Mouse (Mus musculus) kidney, embryonic 16.5 days (tissue): ENCODE data around the gene Chd1l. TPM values are rescaled to one million over a fixed set of nuclear protein-coding genes. Genes with fewer than 3 reads are reported as not detected.
A peak's percentile ranks its signal among the peaks of the same experiment; 100 is the strongest.

Source experiments
- ATAC-seq: fragments of 200-750 bp; cut with Nextera tagmentation; 2 replicates; pipeline ENCODE4 v1.8.0; 2017; ENCODE audit warnings: moderate TSS enrichment; ENCODE audit not compliant: low FRiP score, low TSS enrichment
- H3K27ac ChIP-seq: fragments of 300-500 bp; sonication (generic); 2 replicates; pipeline ENCODE4 v1.5.1; 2014; ENCODE audit warnings: low read length
- H3K27me3 ChIP-seq: fragments of 300-500 bp; sonication (generic); 2 replicates; pipeline ENCODE4 v1.6.1; 2014; ENCODE audit warnings: low read length, control low read depth, mixed read lengths; ENCODE audit not compliant: insufficient read depth
- H3K36me3 ChIP-seq: fragments of 300-500 bp; sonication (generic); 2 replicates; pipeline ENCODE4 v1.6.1; 2014; ENCODE audit warnings: low read length, control low read depth, mixed read lengths; ENCODE audit not compliant: insufficient read depth
- H3K4me1 ChIP-seq: fragments of 300-500 bp; sonication (generic); 2 replicates; pipeline ENCODE4 v1.6.1; 2014; ENCODE audit warnings: low read length, control low read depth, mixed read lengths; ENCODE audit not compliant: insufficient read depth
- H3K4me2 ChIP-seq: fragments of 300-500 bp; sonication (generic); replicated peaks from 2 replicates; pipeline ENCODE4 v1.6.1; 2014; ENCODE audit warnings: low read depth, low read length
- H3K4me3 ChIP-seq: fragments of 300-500 bp; sonication (generic); 2 replicates; pipeline ENCODE4 v1.5.1; 2014; ENCODE audit warnings: mild to moderate bottlenecking, low read length
- H3K9ac ChIP-seq: fragments of 300-500 bp; sonication (generic); replicated peaks from 2 replicates; pipeline ENCODE4 v1.6.1; 2014; ENCODE audit warnings: low read length
- H3K9me3 ChIP-seq: fragments of 300-500 bp; sonication (generic); 2 replicates; pipeline ENCODE4 v1.6.1; 2016; ENCODE audit warnings: low read length, control low read depth
- WGBS: fragments of 180-500 bp; shearing (Covaris S2); extraction: QIAGEN DNeasy Blood & Tissue Kit; methylation state at CpG from one replicate; pipeline ENCODE4 v1.1.7; 2014; 5-methylcytosine and 5-hydroxymethylcytosine counted together
- polyA plus RNA-seq: library from polyadenylated mRNA; unstranded; fragments of >200 nt; fragmentation: Nextera tagmentation; extraction: Ambion mirVana; gene quantifications from 2 replicates; pipeline ENCODE4 v1.2.1, GENCODE M21; 2015

Chd1l gene
- polyA plus RNA-seq, 1 experiment from 2014 or later: 19.0 TPM

GRCm38 (mm10) chr3:97648518-97648917 lies 38.5 kb upstream of the Chd1l start:
- Histone ChIP-seq H3K27me3 (no peaks in the 10 kb centered on the region), H3K4me3 (no peak overlapping the region), H3K9me3 (no peaks in the 10 kb centered on the region), H3K9ac (no peak overlapping the region), H3K36me3 (no peaks in the 10 kb centered on the region), H3K4me1 (no peaks in the 10 kb centered on the region), H3K4me2 (no peak overlapping the region), H3K27ac (no peak overlapping the region)
- ATAC-seq: no peak
- 25% methylated on average over 1 of the region's 1 CpGs for WGBS

GRCm38 (mm10) chr3:97642001-97642400 lies 32.0 kb upstream of the Chd1l start:
- no peak overlapping the region for H3K4me2 ChIP-seq
- 83% methylated on average over 9 of the region's 9 CpGs for WGBS
- H3K9ac ChIP-seq: no peak overlapping the region
- H3K36me3 ChIP-seq: no peaks in the 10 kb centered on the region
- H3K27ac ChIP-seq: no peak overlapping the region
- H3K27me3 ChIP-seq: no peaks in the 10 kb centered on the region
- no peaks in the 10 kb centered on the region for H3K4me1 ChIP-seq
- no peak for ATAC-seq
- no peak overlapping the region for H3K4me3 ChIP-seq
- no peaks in the 10 kb centered on the region for H3K9me3 ChIP-seq

GRCm38 (mm10) chr3:97641396-97641795 lies 31.4 kb upstream of the Chd1l start:
- no peaks in the 10 kb centered on the region for H3K27me3 ChIP-seq
- H3K9ac ChIP-seq: no peak overlapping the region
- no peaks in the 10 kb centered on the region for H3K4me1 ChIP-seq
- H3K36me3 ChIP-seq: no peaks in the 10 kb centered on the region
- WGBS: 90% methylated on average over 4 of the region's 4 CpGs
- H3K9me3 ChIP-seq: no peaks in the 10 kb centered on the region
- H3K4me2 ChIP-seq: no peak overlapping the region
- H3K27ac ChIP-seq: no peak overlapping the region
- H3K4me3 ChIP-seq: no peak overlapping the region
- ATAC-seq: no peak

GRCm38 (mm10) chr3:97634288-97634761 lies 24.3 kb upstream of the Chd1l start:
- no peaks in the 10 kb centered on the region for H3K9me3 ChIP-seq
- H3K27me3 ChIP-seq: no peaks in the 10 kb centered on the region
- 59% methylated on average over 3 of the region's 3 CpGs for WGBS
- H3K9ac ChIP-seq: no peak overlapping the region
- H3K27ac ChIP-seq: no peak overlapping the region
- no peaks in the 10 kb centered on the region for H3K4me1 ChIP-seq
- no peak overlapping the region for H3K4me2 ChIP-seq
- no peak overlapping the region for H3K4me3 ChIP-seq
- no peak for ATAC-seq
- H3K36me3 ChIP-seq: no peaks in the 10 kb centered on the region

- no peak overlapping the region for H3K27ac ChIP-seq
- H3K4me3 ChIP-seq: no peak overlapping the region
- WGBS: 62% methylated on average over 4 of the region's 4 CpGs
- H3K36me3 ChIP-seq: no peaks in the 10 kb centered on the region
- no peak for ATAC-seq
- H3K27me3 ChIP-seq: no peaks in the 10 kb centered on the region
- no peak overlapping the region for H3K4me2 ChIP-seq
- H3K4me1 ChIP-seq: peaks cover 5% of the 10 kb centered on the region; the same call in 1 of the 2 replicates
- no peaks in the 10 kb centered on the region for H3K9me3 ChIP-seq
- H3K9ac ChIP-seq: no peak overlapping the region
Measured at GRCm38 (mm10) chr3:97633456-97633855, 23.5 kb upstream of the Chd1l start.

- 81% methylated on average over 8 of the region's 8 CpGs for WGBS
Measured at GRCm38 (mm10) chr3:97631258-97631860, 21.4 kb upstream of the Chd1l start.

DNA sequence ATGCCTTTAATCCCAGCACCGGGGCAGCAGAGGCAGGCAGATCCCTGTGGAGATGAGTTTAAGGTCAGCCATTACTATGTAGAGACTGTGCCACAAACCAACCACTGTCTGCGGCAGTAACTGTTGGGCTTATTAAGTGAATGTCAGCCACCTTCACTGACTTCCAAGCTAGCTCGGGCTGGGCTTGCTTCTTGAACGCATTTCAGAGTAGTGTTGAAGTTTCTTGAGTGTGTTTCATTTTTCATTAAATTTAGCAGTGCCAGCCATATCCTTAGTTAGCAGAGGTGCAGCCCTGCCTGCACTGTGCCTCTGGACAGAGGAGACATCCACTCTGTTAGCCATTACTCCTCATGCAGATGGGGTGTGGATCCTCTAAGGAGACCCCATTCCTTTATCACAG lies 20.7 kb upstream of the Chd1l start:
- no peak overlapping the region for H3K9ac ChIP-seq
- WGBS: 95% methylated on average over 4 of the region's 4 CpGs
- no peak for ATAC-seq

More at GRCm38 (mm10) chr3:97631258-97631860, 21.4 kb upstream of the Chd1l start:
- Histone ChIP-seq H3K27me3 (no peaks in the 10 kb centered on the region), H3K36me3 (no peaks in the 10 kb centered on the region), H3K27ac (no peak overlapping the region), H3K4me1 (peaks cover 8% of the 10 kb centered on the region; the same call in 1 of the 2 replicates), H3K4me2 (no peak overlapping the region), H3K9me3 (no peaks in the 10 kb centered on the region), H3K4me3 (no peak overlapping the region), H3K9ac (no peak overlapping the region)
- no peak for ATAC-seq

DNA sequence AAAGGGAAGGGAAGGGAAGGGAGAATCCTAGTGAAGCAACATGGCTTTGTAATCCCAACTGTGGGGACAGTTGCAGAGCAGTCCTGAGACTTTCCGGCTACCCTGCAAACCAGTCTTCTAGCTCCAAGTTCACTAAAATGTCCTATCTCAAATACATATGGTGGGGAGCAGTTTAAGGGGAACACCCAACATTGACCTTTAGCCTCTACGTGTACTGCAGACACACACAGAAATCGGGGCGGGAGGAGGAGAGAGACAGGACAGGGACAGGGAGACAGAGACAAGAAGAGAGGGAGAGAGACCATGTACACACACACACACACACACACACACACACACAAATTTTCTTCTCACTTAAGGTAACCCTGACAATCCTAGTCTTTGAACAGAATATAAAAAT lies 19.9 kb upstream of the Chd1l start:
- H3K4me1 ChIP-seq: peaks cover 8% of the 10 kb centered on the region; the same call in 1 of the 2 replicates
- H3K9me3 ChIP-seq: no peaks in the 10 kb centered on the region
- 75% methylated on average over 4 of the region's 4 CpGs for WGBS
- H3K27me3 ChIP-seq: no peaks in the 10 kb centered on the region
- H3K36me3 ChIP-seq: no peaks in the 10 kb centered on the region
- no peak overlapping the region for H3K4me2 ChIP-seq
- H3K27ac ChIP-seq: no peak overlapping the region
- no peak for ATAC-seq
- H3K9ac ChIP-seq: no peak overlapping the region
- H3K4me3 ChIP-seq: no peak overlapping the region

More for the DNA sequence above, 20.7 kb upstream of the Chd1l start:
- no peaks in the 10 kb centered on the region for H3K9me3 ChIP-seq
- H3K27ac ChIP-seq: no peak overlapping the region
- no peaks in the 10 kb centered on the region for H3K27me3 ChIP-seq
- H3K4me3 ChIP-seq: no peak overlapping the region
- no peak overlapping the region for H3K4me2 ChIP-seq
- H3K36me3 ChIP-seq: no peaks in the 10 kb centered on the region
- H3K4me1 ChIP-seq: peaks cover 8% of the 10 kb centered on the region; the same call in 1 of the 2 replicates

- Histone ChIP-seq H3K4me1 (peaks cover 8% of the 10 kb centered on the region; the same call in 1 of the 2 replicates), H3K4me3 (peak within 1 kb of the TSS; percentile 59), H3K9ac (peak within 1 kb of the TSS; percentile 69), H3K27ac (peak within 1 kb of the TSS; percentile 25; the same call in 1 of the 2 replicates), H3K36me3 (no peaks in the 10 kb centered on the region), H3K27me3 (no peaks in the 10 kb centered on the region), H3K4me2 (peak within 1 kb of the TSS; percentile 76), H3K9me3 (no peaks in the 10 kb centered on the region)
- ATAC-seq: peak; percentile 97
- WGBS: 1% methylated on average over 18 of the region's 18 CpGs
Measured at GRCm38 (mm10) chr3:97628391-97629001, 18.5 kb upstream of the Chd1l start, which contains the start of gene Fmo5. TSS of gene Fmo5 (plus strand) at chr3:97628804.

- 0 out of 2 replicates have a peak, but pooled peaks have one; percentile 42 for ATAC-seq
- H3K9ac ChIP-seq: peak overlapping the region; percentile 69; the same call in 1 of the 2 replicates
- 79% methylated on average over 7 of the region's 7 CpGs for WGBS
Measured at GRCm38 (mm10) chr3:97627893-97628292, 17.9 kb upstream of the Chd1l start.

More at GRCm38 (mm10) chr3:97627893-97628292, 17.9 kb upstream of the Chd1l start:
- no peaks in the 10 kb centered on the region for H3K27me3 ChIP-seq
- no peaks in the 10 kb centered on the region for H3K9me3 ChIP-seq
- H3K4me3 ChIP-seq: peak overlapping the region; percentile 59
- no peak overlapping the region for H3K27ac ChIP-seq
- no peaks in the 10 kb centered on the region for H3K36me3 ChIP-seq
- H3K4me2 ChIP-seq: peak overlapping the region; percentile 76
- peaks cover 8% of the 10 kb centered on the region; the same call in 1 of the 2 replicates for H3K4me1 ChIP-seq
